Mouse (Mus musculus): ENCODE data around the gene Arl13b. TPM values are rescaled to one million over a fixed set of nuclear protein-coding genes. Genes with fewer than 3 reads are reported as not detected.

Gene Arl13b
- polyA plus RNA-seq, 1 experiment from 2014 or later: 11.9 TPM

- WGBS (ENCODE audit: insufficient replicate concordance): 90% methylated on average over 2 of the region's 2 CpGs
- H3K36me3 ChIP-seq (ENCODE audit: control insufficient read depth, insufficient read depth, low read length): no peaks in the 10 kb centered on the region; the same call in 1 of the 2 replicates
- H3K27me3 ChIP-seq (ENCODE audit: control insufficient read depth, insufficient read depth, low read length): no peaks in the 10 kb centered on the region
- H3K27ac ChIP-seq (ENCODE audit: low read depth, low read length): no peak overlapping the region
- no peak overlapping the region for H3K4me2 ChIP-seq
- no peak overlapping the region for H3K4me3 ChIP-seq (ENCODE audit: low read depth, low read length)
- no peak overlapping the region for H3K9ac ChIP-seq (ENCODE audit: low read depth, low read length)
- H3K4me1 ChIP-seq (ENCODE audit: control insufficient read depth, insufficient read depth, low read length): no peaks in the 10 kb centered on the region
- no peak for ATAC-seq (replicated peaks; ENCODE audit: insufficient number of reproducible peaks, low FRiP score, low TSS enrichment)
- peaks cover 3% of the 10 kb centered on the region for H3K9me3 ChIP-seq (replicated peaks; ENCODE audit: control insufficient read depth, low read length)
These were observed 88.5 kb downstream of the Arl13b start for GRCm38 (mm10) chr16:62758340-62758739.

- Histone ChIP-seq H3K36me3 (ENCODE audit: control insufficient read depth, insufficient read depth, low read length) (no peaks in the 10 kb centered on the region; the same call in 1 of the 2 replicates), H3K27ac (ENCODE audit: low read depth, low read length) (no peak overlapping the region), H3K27me3 (ENCODE audit: control insufficient read depth, insufficient read depth, low read length) (no peaks in the 10 kb centered on the region), H3K4me3 (ENCODE audit: low read depth, low read length) (no peak overlapping the region), H3K4me1 (ENCODE audit: control insufficient read depth, insufficient read depth, low read length) (no peaks in the 10 kb centered on the region), H3K9me3 (replicated peaks; ENCODE audit: control insufficient read depth, low read length) (peaks cover 3% of the 10 kb centered on the region), H3K4me2 (no peak overlapping the region), H3K9ac (ENCODE audit: low read depth, low read length) (no peak overlapping the region)
- 75% methylated on average over 6 of the region's 6 CpGs for WGBS (ENCODE audit: insufficient replicate concordance)
- ATAC-seq (replicated peaks; ENCODE audit: insufficient number of reproducible peaks, low FRiP score, low TSS enrichment): no peak
These were observed 91.5 kb downstream of the Arl13b start for GRCm38 (mm10) chr16:62755307-62755706.

- H3K27me3 ChIP-seq (ENCODE audit: control insufficient read depth, insufficient read depth, low read length): no peaks in the 10 kb centered on the region
- no peak overlapping the region for H3K9ac ChIP-seq (ENCODE audit: low read depth, low read length)
- H3K9me3 ChIP-seq (replicated peaks; ENCODE audit: control insufficient read depth, low read length): peaks cover 3% of the 10 kb centered on the region
- H3K27ac ChIP-seq (ENCODE audit: low read depth, low read length): no peak overlapping the region
- H3K36me3 ChIP-seq (ENCODE audit: control insufficient read depth, insufficient read depth, low read length): no peaks in the 10 kb centered on the region; the same call in 1 of the 2 replicates
- no peaks in the 10 kb centered on the region for H3K4me1 ChIP-seq (ENCODE audit: control insufficient read depth, insufficient read depth, low read length)
- no peak overlapping the region for H3K4me2 ChIP-seq
- no peak overlapping the region for H3K4me3 ChIP-seq (ENCODE audit: low read depth, low read length)
- WGBS (ENCODE audit: insufficient replicate concordance): 86% methylated on average over 1 of the region's 1 CpGs
- ATAC-seq (replicated peaks; ENCODE audit: insufficient number of reproducible peaks, low FRiP score, low TSS enrichment): no peak
These were observed 93.2 kb downstream of the Arl13b start for GRCm38 (mm10) chr16:62753597-62753996.

- Histone ChIP-seq H3K4me2 (no peak overlapping the region), H3K9me3 (replicated peaks; ENCODE audit: control insufficient read depth, low read length) (no peaks in the 10 kb centered on the region), H3K9ac (ENCODE audit: low read depth, low read length) (no peak overlapping the region), H3K27me3 (ENCODE audit: control insufficient read depth, insufficient read depth, low read length) (no peaks in the 10 kb centered on the region), H3K4me3 (ENCODE audit: low read depth, low read length) (no peak overlapping the region), H3K36me3 (ENCODE audit: control insufficient read depth, insufficient read depth, low read length) (no peaks in the 10 kb centered on the region; the same call in 1 of the 2 replicates), H3K4me1 (ENCODE audit: control insufficient read depth, insufficient read depth, low read length) (no peaks in the 10 kb centered on the region), H3K27ac (ENCODE audit: low read depth, low read length) (no peak overlapping the region)
- 96% methylated on average over 4 of the region's 4 CpGs for WGBS (ENCODE audit: insufficient replicate concordance)
- ATAC-seq (replicated peaks; ENCODE audit: insufficient number of reproducible peaks, low FRiP score, low TSS enrichment): no peak
These were observed 93.8 kb downstream of the Arl13b start for GRCm38 (mm10) chr16:62753079-62753478.

- 77% methylated on average over 2 of the region's 2 CpGs for WGBS (ENCODE audit: insufficient replicate concordance)
- no peak overlapping the region for H3K4me3 ChIP-seq (ENCODE audit: low read depth, low read length)
These were observed 101.0 kb downstream of the Arl13b start for GRCm38 (mm10) chr16:62745875-62746274.

More at GRCm38 (mm10) chr16:62745875-62746274, 101.0 kb downstream of the Arl13b start:
- Histone ChIP-seq H3K4me1 (ENCODE audit: control insufficient read depth, insufficient read depth, low read length) (no peaks in the 10 kb centered on the region), H3K27ac (ENCODE audit: low read depth, low read length) (no peak overlapping the region), H3K4me2 (no peak overlapping the region), H3K27me3 (ENCODE audit: control insufficient read depth, insufficient read depth, low read length) (no peaks in the 10 kb centered on the region), H3K36me3 (ENCODE audit: control insufficient read depth, insufficient read depth, low read length) (no peaks in the 10 kb centered on the region), H3K9me3 (replicated peaks; ENCODE audit: control insufficient read depth, low read length) (no peaks in the 10 kb centered on the region), H3K9ac (ENCODE audit: low read depth, low read length) (no peak overlapping the region)
- ATAC-seq (replicated peaks; ENCODE audit: insufficient number of reproducible peaks, low FRiP score, low TSS enrichment): no peak

Small RNAs within 50 kb of the gene (microRNA-seq; reads per million reads assigned to microRNA genes)
- gene Gm25986 (ENCODE audit: borderline number of aligned reads): not detected

Other genes with a start within 250 kb of the Arl13b start
- gene Nsun3, start 60.2 kb downstream of the Arl13b start, polyA plus RNA-seq (2014; fragmentation: Nextera tagmentation; extraction: Ambion mirVana): 6.8 and 7.2 TPM in 2 replicates
- 0.21 TPM in 1 of 2 replicates, not detected in the other for gene Stx19, start 32.4 kb downstream of the Arl13b start, polyA plus RNA-seq (2014; fragmentation: Nextera tagmentation; extraction: Ambion mirVana)
- gene Pros1, start 7.3 kb upstream of the Arl13b start, polyA plus RNA-seq (2014; fragmentation: Nextera tagmentation; extraction: Ambion mirVana): 14.9 and 18.6 TPM in 2 replicates